Mouse (Mus musculus) forebrain, embryonic 14.5 days (tissue): ENCODE measurements around the gene Atg7. TPM values are rescaled to one million over a fixed set of nuclear protein-coding genes. Genes with fewer than 3 reads are reported as not detected.

Source experiments
- ATAC-seq: fragments of 200-750 bp; cut with Nextera tagmentation; 2 replicates; pipeline ENCODE4 v1.8.0; 2017; ENCODE audit warnings: mild to moderate bottlenecking, moderate library complexity
- DNase-seq: peaks from one replicate; pipeline ENCODE4 v3.0.0-alpha.2; 2015; ENCODE audit warnings: low spot score
- H3K27ac ChIP-seq: fragments of 300-500 bp; sonication (generic); 2 replicates; pipeline ENCODE4 v1.5.1; 2014; ENCODE audit warnings: low read depth, mild to moderate bottlenecking, control low read depth, low read length, moderate library complexity
- H3K27me3 ChIP-seq: fragments of 300-500 bp; sonication (generic); replicated peaks from 2 replicates; pipeline ENCODE4 v1.6.1; 2014; ENCODE audit warnings: low read length, control low read depth, mixed read lengths; ENCODE audit not compliant: control insufficient read depth, insufficient read depth
- H3K36me3 ChIP-seq: fragments of 300-500 bp; sonication (generic); 2 replicates; pipeline ENCODE4 v1.6.1; 2014; ENCODE audit warnings: low read length, control low read depth; ENCODE audit not compliant: control insufficient read depth, insufficient read depth
- H3K4me1 ChIP-seq: fragments of 300-500 bp; sonication (generic); 2 replicates; pipeline ENCODE4 v1.6.1; 2014; ENCODE audit warnings: antibody characterized with exemption, low read length, control low read depth; ENCODE audit not compliant: control insufficient read depth, insufficient read depth
- H3K4me2 ChIP-seq: fragments of 300-500 bp; sonication (generic); 2 replicates; pipeline ENCODE4 v1.6.1; 2014; ENCODE audit warnings: mild to moderate bottlenecking, control low read depth, low read length
- H3K4me3 ChIP-seq: fragments of 300-500 bp; sonication (generic); 2 replicates; pipeline ENCODE4 v1.5.1; 2014; ENCODE audit warnings: low read depth, low read length, control low read depth
- H3K9ac ChIP-seq: fragments of 300-500 bp; sonication (generic); 2 replicates; pipeline ENCODE4 v1.6.1; 2014; ENCODE audit warnings: mild to moderate bottlenecking, low read length, control low read depth, moderate library complexity
- H3K9me3 ChIP-seq: fragments of 300-500 bp; sonication (generic); replicated peaks from 2 replicates; pipeline ENCODE4 v1.6.1; 2016; ENCODE audit warnings: low read length, control low read depth, mixed read lengths; ENCODE audit not compliant: control insufficient read depth
- whole genome bisulfite sequencing: fragments of 180-500 bp; shearing (Covaris S2); extraction: QIAGEN DNeasy Blood & Tissue Kit; methylation state at CpG from one replicate; pipeline ENCODE4 v1.1.7; 2014; 5-methylcytosine and 5-hydroxymethylcytosine counted together
- polyA plus RNA-seq: library from polyadenylated mRNA; unstranded; fragments of >200 nt; fragmentation: Nextera tagmentation; extraction: Ambion mirVana; gene quantifications from 2 replicates; pipeline ENCODE4 v1.2.1, GENCODE M21; 2014

Gene Atg7
- polyA plus RNA-seq, 1 experiment from 2014 or later: 21.8 TPM

DNA sequence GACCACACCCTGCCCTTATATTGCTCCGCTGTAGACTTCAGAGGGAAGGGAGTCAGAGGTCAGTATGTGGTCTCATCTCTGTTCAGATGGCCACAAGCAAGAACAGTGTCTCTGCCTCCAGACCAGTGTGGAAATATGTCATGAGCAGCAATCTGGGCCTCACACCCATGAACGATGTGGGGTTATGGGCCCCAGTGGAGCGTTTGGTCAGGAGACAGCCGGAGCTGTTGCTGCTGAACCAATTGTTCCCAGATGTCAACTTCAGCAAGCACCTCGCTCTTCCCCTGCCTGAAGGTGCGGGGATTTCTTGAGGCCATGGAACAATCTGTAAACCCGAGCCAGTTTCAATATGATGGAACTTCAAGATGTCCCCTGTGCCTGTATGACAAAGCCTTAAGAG lies 148.0 kb downstream of the Atg7 start:
- no peak for ATAC-seq
- WGBS: 90% methylated on average over 7 of the region's 7 CpGs
- H3K4me1 ChIP-seq: no peaks in the 10 kb centered on the region
- DNase-seq: no peak
- no peaks in the 10 kb centered on the region for H3K27me3 ChIP-seq
- H3K4me3 ChIP-seq: no peak overlapping the region
- no peaks in the 10 kb centered on the region for H3K36me3 ChIP-seq
- no peak overlapping the region for H3K9ac ChIP-seq
- H3K4me2 ChIP-seq: no peak overlapping the region
- no peak overlapping the region for H3K27ac ChIP-seq
- H3K9me3 ChIP-seq: no peaks in the 10 kb centered on the region

DNA sequence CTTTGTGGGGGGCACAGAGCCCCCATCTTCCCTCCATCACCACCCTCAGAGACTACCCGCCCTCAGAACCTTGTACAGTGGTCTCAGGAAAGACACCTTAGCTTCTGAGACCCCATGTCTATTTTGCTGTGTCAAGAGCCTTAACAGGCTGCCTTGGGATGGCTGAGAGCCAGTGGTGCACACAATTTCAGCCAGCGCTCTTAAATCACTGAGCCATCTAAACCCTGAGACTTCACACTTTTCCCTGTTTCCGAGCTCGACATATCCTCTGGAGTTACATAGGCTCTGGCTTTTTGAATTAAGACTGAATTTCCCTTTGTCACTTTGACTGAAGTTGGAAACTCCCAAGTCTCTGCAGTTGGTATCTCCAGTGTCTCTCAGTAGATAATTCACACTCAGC lies 148.9 kb downstream of the Atg7 start:
- Histone ChIP-seq H3K4me2 (no peak overlapping the region), H3K9me3 (no peaks in the 10 kb centered on the region), H3K9ac (no peak overlapping the region), H3K4me3 (no peak overlapping the region), H3K27ac (no peak overlapping the region), H3K27me3 (no peaks in the 10 kb centered on the region), H3K4me1 (no peaks in the 10 kb centered on the region), H3K36me3 (no peaks in the 10 kb centered on the region)
- WGBS: 85% methylated on average over 4 of the region's 4 CpGs
- ATAC-seq (no peak), DNase-seq (no peak)

DNA sequence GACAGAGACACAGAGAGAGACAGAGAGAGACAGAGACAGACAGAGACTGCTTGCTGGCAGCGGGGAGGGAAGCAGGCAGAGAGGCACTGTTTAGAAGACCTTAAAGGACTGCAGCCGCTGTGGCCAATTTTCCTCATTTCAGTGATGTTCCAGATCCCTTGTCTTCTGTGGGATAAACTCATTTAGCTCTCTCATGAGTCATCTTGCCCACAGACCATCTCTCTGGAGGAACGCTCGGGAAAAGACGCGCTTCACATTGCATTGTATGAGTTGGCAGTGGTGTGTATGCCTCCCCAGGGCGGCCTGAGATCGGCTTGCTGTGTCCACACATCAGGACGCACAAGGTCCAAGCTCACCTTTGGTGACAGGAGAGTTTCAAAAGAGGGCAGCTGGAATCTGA lies 151.8 kb downstream of the Atg7 start:
- H3K27me3 ChIP-seq: no peaks in the 10 kb centered on the region
- DNase-seq (no peak), ATAC-seq (no peak)
- H3K27ac ChIP-seq: no peak overlapping the region
- no peaks in the 10 kb centered on the region for H3K36me3 ChIP-seq
- 96% methylated on average over 9 of the region's 9 CpGs for WGBS
- H3K9ac ChIP-seq: no peak overlapping the region
- H3K4me3 ChIP-seq: no peak overlapping the region
- H3K4me1 ChIP-seq: no peaks in the 10 kb centered on the region
- no peak overlapping the region for H3K4me2 ChIP-seq
- H3K9me3 ChIP-seq: no peaks in the 10 kb centered on the region

DNA sequence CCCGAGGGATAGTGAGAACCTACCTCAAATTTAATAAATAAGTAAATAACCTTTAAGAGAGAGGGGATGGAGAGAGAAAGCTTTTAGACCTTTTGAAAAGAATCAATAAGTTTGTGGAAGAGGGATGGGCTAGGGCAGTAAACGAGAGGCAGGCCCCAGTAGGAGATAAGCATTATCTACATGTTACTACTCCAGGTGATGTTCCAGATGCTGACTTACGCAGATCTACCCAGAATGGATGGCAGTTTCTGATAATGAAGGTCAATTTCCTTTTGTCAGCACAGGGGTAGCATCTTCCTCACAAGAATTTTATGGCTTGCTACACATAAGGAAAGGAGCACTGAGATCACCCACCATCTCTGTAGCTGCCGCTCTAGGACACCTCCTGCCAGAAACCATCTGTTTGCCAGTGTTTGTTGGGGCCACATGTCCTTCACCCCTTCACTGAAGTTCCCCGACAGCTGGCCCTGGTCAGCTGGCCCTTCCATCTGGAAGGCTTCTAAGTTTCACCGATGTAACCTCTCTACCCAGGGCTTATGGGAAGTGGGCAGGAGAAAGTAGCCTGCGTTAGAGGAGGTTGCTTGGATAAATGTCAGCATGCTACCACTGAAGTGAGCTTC lies 152.9 kb downstream of the Atg7 start:
- no peaks in the 10 kb centered on the region for H3K36me3 ChIP-seq
- H3K27me3 ChIP-seq: no peaks in the 10 kb centered on the region
- WGBS: 93% methylated on average over 7 of the region's 7 CpGs
- no peaks in the 10 kb centered on the region for H3K4me1 ChIP-seq
- no peaks in the 10 kb centered on the region for H3K9me3 ChIP-seq
- DNase-seq (no peak), ATAC-seq (no peak)
- H3K4me3 ChIP-seq: no peak overlapping the region
- H3K27ac ChIP-seq: no peak overlapping the region
- no peak overlapping the region for H3K4me2 ChIP-seq
- no peak overlapping the region for H3K9ac ChIP-seq

DNA sequence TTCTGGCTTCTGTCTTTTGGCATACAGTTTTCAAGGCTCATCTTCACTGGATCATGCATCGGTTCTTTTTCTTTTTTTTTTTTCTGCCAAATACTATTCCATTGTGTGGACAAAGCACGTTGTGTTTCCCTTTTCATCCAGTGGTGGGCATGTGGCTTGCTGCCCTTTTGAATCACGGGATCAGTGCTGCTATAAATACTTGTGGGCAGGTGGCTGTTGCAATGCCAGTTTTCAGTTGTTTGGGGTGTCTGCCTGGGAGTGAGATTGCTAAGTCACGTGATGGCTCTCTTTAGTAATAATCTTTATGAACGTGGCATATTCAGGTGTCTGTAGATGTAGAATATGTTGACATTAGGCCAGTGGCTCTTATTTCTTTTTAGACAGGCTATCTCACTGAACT lies 155.0 kb downstream of the Atg7 start:
- no peak overlapping the region for H3K27ac ChIP-seq
- H3K4me3 ChIP-seq: no peak overlapping the region
- H3K4me1 ChIP-seq: no peaks in the 10 kb centered on the region
- ATAC-seq (no peak), DNase-seq (no peak)
- H3K36me3 ChIP-seq: no peaks in the 10 kb centered on the region
- H3K9me3 ChIP-seq: no peaks in the 10 kb centered on the region
- H3K4me2 ChIP-seq: no peak overlapping the region
- H3K9ac ChIP-seq: no peak overlapping the region
- no peaks in the 10 kb centered on the region for H3K27me3 ChIP-seq
- WGBS: 71% methylated on average over 5 of the region's 5 CpGs

DNA sequence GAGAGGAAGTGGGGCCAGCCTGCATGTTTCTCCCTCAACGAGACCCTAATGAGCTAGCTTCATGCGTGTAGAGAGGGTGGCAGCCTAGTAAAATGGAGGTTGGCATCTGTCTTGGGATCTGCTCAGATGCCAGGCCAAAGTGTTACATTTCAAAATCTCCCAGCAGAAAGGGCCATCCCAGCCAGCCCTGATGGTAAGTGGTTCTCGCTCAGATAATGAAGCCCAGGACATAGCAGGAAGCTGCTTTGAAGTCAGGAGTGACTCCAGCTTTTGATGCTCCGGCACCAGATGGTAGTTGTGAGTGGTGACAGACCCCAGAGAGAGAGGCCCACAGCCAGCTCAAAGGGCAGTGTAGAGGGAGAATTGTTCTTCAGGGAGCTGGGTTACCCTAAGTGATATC lies 155.8 kb downstream of the Atg7 start:
- Histone ChIP-seq H3K36me3 (no peaks in the 10 kb centered on the region), H3K4me3 (no peak overlapping the region), H3K4me2 (no peak overlapping the region), H3K27me3 (no peaks in the 10 kb centered on the region), H3K27ac (no peak overlapping the region), H3K4me1 (no peaks in the 10 kb centered on the region), H3K9ac (no peak overlapping the region), H3K9me3 (no peaks in the 10 kb centered on the region)
- no peak for ATAC-seq
- DNase-seq: no peak
- 75% methylated on average over 4 of the region's 4 CpGs for WGBS

DNA sequence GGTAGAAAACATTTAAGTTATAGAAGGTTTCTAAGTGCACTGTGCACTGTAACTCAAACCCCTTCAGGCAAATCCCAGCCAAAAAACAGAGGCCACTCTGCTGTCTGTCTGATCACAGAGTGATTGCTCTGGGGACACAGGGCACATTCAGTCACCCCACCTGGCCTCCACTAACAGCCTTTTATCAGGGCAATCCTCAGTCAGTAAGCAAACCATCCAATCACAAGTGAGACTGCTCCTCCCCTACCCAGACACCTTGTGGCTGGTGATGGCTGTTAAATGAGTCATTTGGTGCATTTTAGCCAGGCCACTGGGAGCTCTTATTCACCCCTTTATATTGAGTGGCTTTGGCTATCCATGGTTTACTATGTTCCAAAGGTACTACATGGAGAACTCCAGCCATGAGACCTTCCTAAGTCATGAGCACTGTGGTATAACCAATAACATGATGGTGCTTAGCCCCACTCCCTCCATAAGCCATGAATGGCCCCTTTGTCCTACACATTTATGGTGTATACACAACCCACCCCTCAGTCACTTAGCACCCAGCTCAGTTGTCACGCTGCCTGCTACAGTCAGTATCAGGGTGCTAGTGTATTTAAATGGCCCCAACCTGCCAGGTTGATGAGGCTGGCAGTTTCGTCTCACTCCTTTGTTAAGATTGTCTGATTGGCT lies 157.5 kb downstream of the Atg7 start:
- 47% methylated on average over 2 of the region's 2 CpGs for WGBS

DNA sequence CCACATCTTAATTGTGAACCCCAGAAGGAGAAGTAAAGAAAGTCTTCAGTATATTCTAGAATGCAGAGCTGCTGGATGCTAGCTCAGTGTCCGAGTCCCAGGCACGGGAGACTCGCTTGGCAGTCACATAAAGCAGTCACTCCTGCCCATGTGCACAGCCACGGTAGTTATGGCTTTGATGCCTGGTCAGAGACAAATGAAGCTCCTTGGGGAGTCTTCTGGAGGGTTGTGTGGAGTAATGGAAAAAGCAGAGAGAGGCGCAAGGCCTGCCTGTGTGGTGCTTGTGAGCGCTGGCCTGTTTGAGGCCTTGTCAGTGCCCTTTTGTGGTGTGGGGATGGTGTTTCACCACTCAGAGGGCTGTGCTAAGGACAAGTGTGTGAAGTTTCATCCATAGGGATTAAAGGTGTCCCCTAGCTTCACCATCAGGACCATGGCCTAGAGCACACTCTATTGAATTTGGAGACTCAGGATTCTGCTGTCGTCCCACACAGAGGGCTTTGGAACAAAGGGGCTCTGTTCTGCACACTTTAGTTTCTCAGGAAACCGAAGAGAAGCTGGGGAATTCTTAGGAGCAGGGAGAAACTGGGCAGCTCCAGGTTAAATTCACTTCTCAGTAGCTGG lies 161.1 kb downstream of the Atg7 start:
- H3K4me2 ChIP-seq: no peak overlapping the region
- no peaks in the 10 kb centered on the region for H3K9me3 ChIP-seq
- DNase-seq (peak; percentile 24), ATAC-seq (no peak)
- H3K36me3 ChIP-seq: no peaks in the 10 kb centered on the region
- H3K4me3 ChIP-seq: no peak overlapping the region
- H3K27me3 ChIP-seq: no peaks in the 10 kb centered on the region
- H3K4me1 ChIP-seq: no peaks in the 10 kb centered on the region
- H3K27ac ChIP-seq: no peak overlapping the region; the same call in 1 of the 2 replicates
- H3K9ac ChIP-seq: no peak overlapping the region
- 36% methylated on average over 8 of the region's 8 CpGs for WGBS

More for the DNA sequence above, 157.5 kb downstream of the Atg7 start:
- Histone ChIP-seq H3K4me3 (no peak overlapping the region), H3K9me3 (no peaks in the 10 kb centered on the region), H3K9ac (no peak overlapping the region), H3K36me3 (no peaks in the 10 kb centered on the region), H3K27me3 (no peaks in the 10 kb centered on the region), H3K4me2 (no peak overlapping the region), H3K27ac (no peak overlapping the region), H3K4me1 (no peaks in the 10 kb centered on the region)
- ATAC-seq: no peak
- DNase-seq: no peak

DNA sequence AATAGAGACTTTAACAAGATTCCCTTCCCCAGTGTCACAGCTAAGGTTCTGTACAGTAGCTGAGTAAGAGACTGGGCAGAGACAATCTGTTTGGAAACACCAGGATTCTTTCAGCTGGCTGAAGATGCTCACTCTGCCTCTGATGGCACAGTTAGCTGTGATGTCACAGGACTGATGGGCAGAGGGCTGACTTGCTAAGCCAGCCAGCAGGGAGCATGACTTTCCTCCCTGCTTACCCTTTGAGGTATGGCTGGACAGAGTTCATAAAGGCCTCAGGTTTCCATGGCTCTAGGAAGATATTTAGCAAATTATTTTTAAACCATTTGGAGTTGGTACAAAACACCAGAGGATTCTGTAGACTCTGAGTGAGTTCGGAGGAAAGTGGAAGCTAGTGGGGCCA lies 162.0 kb downstream of the Atg7 start:
- WGBS: 68% methylated on average over 1 of the region's 1 CpGs
- Histone ChIP-seq H3K4me1 (no peaks in the 10 kb centered on the region), H3K4me3 (no peak overlapping the region), H3K36me3 (no peaks in the 10 kb centered on the region), H3K9ac (no peak overlapping the region), H3K4me2 (no peak overlapping the region), H3K27me3 (no peaks in the 10 kb centered on the region), H3K27ac (no peak overlapping the region), H3K9me3 (no peaks in the 10 kb centered on the region)
- ATAC-seq (no peak), DNase-seq (no peak)
